Mouse (Mus musculus): ENCODE results near the gene Sync.

Sync gene

GRCm38 (mm10) chr4:129287472-129287981, at the start of gene Sync:
TSS of gene Sync (plus strand) at chr4:129287617.
- no peak for DNase-seq (ENCODE audit: extremely low spot score, low read depth, low spot score)

DNA sequence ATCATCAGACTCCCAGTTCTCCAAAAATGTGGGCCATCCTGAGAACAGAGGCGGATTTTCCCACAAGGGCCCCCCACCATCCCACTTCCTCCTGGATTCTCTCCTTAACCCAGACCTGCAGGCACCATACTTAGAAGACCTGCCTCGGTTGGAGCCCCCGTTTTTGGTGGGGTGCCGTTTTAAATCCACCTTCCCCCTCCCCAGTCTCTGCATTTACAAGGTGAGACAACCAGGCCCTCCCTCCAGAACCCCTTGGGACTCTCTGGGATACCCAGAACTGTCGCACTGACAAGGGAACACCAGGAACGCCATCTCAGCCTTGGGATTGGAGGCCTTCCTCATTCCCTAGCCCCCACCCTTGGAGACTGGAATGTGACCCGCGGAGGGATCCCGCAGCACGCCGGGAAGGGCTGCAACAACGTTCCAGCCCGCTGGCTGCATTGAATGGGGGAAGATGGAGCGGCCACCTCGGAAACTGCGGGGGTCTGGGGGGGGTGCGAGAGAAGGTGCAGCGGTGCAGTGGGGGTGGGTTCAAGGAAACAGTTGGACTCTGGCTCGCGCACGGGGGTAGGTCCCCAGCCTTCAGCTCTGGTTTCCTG, 49.5 kb upstream of the Sync start:
- no peak for DNase-seq (ENCODE audit: extremely low spot score, low read depth, low spot score)

GRCm38 (mm10) chr4:129238579-129239016, 48.8 kb upstream of the Sync start:
- DNase-seq (ENCODE audit: extremely low spot score, low read depth, low spot score) = no peak

DNA sequence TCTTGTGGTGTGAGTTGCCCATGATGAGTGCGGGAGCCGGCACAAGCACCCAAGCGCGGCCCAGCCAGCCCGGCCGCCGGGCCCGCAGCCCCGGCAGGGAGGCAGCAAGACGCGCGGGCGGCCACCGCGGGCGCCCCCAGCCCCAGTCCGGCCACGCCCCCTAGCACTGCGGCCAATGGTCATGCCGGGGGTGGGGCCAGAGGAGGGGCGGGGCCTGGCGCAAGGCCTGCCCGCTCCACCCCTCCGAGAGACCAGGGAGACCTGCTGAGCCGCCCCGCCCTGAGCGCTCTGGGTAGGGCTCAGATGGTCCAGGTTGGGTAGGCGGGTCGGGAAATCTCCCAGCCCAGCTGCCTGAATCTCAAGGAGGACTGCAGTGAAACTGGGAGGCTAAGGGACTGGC, 48.3 kb upstream of the Sync start:
- DNase-seq (ENCODE audit: extremely low spot score, low read depth, low spot score) = no peak

GRCm38 (mm10) chr4:129241898-129242297, 45.5 kb upstream of the Sync start:
- no peak for DNase-seq (ENCODE audit: extremely low spot score, low read depth, low spot score)

DNA sequence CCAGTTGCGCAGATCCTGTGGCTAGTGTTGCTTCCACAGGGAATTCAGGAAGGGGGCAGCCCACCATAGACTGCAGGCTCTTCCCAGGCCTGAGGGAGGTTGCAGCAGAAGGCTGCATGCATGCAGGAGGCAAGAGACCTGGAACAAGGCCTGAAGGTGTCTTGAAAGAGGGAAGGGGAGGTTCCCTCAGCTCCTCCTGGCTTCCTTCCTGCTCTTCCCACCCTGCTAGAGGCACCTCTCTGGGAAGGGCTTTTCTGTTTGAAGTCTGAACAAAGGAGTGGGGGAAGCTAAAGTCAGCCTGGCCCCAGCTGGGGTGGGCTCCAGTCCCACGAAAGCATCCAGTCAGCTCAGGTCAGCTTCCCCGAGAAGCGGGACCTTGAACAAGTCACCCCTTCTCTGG, 45.1 kb upstream of the Sync start:
- no peak for DNase-seq (ENCODE audit: extremely low spot score, low read depth, low spot score)

GRCm38 (mm10) chr4:129242761-129243160, 44.7 kb upstream of the Sync start:
- DNase-seq (ENCODE audit: extremely low spot score, low read depth, low spot score) = no peak

- DNase-seq (ENCODE audit: extremely low spot score, low read depth, low spot score) = no peak
Observed at GRCm38 (mm10) chr4:129244802-129245201, 42.6 kb upstream of the Sync start.

GRCm38 (mm10) chr4:129246360-129247301, 40.8 kb upstream of the Sync start:
- DNase-seq (ENCODE audit: extremely low spot score, low read depth, low spot score) = no peak

DNA sequence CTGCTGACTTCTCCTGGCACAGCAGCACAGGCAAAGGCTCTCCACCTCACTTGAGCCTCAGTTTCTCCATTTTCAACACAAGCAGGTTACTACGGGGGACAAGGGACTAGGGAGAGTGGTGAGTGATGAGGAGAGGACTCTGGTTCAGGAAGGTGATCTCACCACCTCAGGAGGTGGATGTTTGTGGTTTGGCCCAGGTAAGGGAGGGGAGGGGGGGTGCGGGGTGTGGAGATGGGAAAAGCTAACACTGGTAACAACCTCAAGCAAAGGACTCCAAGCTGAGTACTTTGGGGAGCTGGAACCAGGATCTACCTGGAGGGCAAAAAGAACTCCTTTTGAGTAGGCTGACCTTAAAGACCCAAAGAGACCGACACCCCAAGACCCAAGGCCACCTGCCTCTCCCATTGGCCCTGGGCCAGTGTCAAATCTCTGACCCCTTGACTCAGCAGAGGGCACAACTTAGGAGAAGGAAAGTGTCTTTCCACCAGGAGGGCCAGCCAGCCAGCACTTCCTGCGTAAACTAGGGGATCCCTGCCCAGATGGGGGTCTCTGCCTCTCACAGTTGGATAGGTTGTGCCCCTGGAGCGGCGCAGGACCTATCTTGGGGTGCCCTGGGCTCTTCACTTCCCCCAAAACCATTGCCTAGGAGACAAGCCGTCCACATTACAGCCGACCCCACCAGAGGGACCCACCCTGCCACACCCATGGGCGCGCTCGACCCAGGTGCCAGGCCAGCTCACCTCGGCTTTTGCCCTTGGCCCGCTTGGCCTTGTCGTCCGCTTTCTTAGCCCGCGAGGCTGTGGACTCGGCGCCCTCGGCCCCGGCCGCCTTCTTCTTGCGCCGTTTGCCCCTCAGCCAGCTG, 39.8 kb upstream of the Sync start:
- no peak for DNase-seq (ENCODE audit: extremely low spot score, low read depth, low spot score)

GRCm38 (mm10) chr4:129248243-129248767, 39.1 kb upstream of the Sync start:
- DNase-seq (ENCODE audit: extremely low spot score, low read depth, low spot score) = no peak

GRCm38 (mm10) chr4:129249288-129249687, 38.1 kb upstream of the Sync start:
- DNase-seq (ENCODE audit: extremely low spot score, low read depth, low spot score) = no peak

DNA sequence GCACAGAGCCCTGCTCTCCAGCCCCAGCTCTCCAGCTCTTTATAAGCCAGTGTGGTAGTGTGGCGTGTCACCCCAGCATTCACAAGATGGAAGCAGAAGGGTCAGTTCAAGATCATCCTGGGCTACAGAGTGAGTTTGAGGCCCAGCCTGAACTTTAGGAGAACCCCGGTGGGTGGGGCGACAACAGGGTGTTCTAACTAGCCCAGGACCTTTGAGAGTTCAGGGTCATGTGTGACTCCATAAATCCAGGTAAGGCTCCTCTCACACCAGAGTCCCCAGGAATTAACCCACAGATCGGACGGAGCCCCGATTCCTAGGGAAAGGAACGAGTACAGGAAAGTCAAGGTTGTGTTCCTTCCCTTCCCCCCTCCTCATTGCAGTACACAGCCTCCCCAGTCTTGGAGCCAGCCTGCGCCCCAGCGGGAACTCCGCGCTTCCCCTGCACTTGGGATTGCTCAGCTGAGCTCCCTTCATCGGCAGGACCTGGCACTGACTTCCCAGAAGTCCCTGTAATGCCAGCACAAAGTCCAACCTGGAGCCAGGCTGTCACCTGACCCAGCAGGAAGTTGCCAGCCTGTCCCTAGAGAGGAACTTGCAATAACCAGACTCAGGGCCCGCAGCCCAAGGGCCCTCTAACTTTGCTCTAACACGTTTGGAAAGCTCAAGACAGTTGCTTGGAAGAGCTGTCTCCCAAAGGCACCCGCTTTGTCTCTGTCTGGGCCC, 36.5 kb upstream of the Sync start:
- no peak for DNase-seq (ENCODE audit: extremely low spot score, low read depth, low spot score)

DNA sequence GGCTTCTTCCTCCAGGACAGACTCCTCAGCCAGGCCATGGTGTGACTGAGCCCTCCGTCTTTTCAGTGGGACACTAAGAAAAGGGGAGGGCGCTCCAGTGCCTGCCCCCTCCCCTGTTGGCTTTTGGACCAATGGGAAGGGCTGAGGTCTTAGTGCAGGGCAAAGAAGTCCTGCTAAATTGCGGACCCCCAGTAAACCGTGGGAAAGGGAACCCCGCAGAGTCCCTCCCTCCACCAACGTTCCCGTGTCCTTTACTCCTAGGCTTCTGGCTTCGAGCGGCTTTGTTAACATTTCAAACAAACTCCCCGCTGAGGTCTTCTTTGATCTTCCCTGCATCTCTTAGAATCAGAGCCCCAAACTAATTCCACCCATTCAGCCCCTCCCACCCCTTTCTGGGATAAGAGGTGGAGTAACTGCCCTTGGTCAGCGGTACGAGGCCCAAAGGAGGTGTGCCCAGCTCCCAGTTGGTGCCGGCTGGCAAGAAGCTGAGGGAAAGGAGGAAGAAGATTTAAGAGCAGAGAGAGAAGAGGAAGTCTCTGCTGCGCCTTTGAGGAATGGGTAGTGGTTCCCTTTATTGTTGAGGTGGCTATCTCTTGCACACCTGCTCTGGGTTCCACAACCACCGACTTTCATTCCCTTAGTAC, 35.8 kb upstream of the Sync start:
- no peak for DNase-seq (ENCODE audit: extremely low spot score, low read depth, low spot score)

DNA sequence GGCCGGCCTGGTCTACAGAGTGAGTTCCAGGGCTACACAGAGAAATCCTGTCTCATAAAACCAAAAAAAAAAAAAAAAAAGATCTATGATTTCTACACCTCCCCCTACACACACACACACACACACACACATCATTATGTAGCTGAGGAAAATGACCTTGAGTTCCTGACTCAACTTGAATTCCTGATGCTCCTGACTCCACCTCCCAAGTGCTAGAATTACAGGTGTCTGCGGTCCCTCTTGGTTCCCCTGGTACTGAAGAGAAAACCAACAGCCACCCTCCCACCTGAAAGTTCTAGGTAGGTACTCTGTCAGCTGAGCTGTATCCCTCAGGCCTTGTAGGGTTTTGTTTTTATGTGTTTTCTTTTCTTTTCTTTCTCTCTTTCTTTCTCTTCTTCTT, 34.9 kb upstream of the Sync start:
- DNase-seq (ENCODE audit: extremely low spot score, low read depth, low spot score) = no peak

DNA sequence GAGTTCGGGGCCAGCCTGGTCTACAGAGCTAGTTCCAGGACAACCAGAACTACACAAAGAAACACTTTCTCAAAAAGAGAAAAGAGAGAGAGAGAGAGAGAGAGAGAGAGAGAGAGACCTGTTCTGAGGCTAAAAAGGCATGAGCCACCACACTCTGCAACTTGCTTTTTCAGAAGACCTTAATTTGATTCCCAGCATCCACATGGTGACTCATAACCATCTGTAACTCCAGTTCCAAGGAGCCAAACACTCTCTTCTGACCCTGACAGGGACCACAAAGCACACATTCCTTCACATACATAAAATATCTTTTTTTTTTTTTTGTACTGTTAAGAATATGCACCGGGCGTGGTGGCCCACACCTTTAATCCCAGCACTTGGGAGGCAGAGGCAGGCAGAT, 32.8 kb upstream of the Sync start:
- no peak for DNase-seq (ENCODE audit: extremely low spot score, low read depth, low spot score)

- no peak for DNase-seq (ENCODE audit: extremely low spot score, low read depth, low spot score)
Observed at GRCm38 (mm10) chr4:129256450-129257380, 30.7 kb upstream of the Sync start.

DNA sequence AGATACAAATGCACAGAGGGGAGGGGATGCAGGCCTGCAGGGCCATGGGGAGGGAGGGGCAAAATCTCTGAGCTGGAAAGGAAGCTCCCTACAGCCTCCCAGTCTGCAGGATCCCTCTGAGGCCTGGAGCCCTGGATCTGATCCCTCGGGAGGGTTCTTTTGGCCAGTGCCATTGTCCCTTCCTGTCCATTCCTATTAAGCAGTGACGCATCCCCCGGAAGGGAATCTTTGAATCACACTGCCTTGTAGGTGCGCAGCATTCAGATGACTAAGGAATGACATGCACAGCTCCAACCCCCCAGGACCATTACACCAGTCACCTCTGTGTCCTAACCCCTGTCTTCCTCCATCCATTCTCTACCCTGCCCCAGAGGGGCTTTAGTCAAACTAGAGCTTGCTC, 28.3 kb upstream of the Sync start:
- no peak for DNase-seq (ENCODE audit: extremely low spot score, low read depth, low spot score)

- DNase-seq (ENCODE audit: extremely low spot score, low read depth, low spot score) = no peak
Observed at GRCm38 (mm10) chr4:129260678-129261077, 26.7 kb upstream of the Sync start.

Measured in hindlimb bud, embryonic 11.5 days (tissue).